Mouse (Mus musculus): ENCODE data around the gene Magix. TPM values are rescaled to one million over a fixed set of nuclear protein-coding genes. Genes with fewer than 3 reads are reported as not detected.

Magix gene
- total RNA-seq (2014; rRNA removed) (not detected in 2 replicates), polyA plus RNA-seq (2015; fragmentation: Nextera tagmentation; extraction: Ambion mirVana) (0.07 and 0.13 TPM in 2 replicates)

DNA sequence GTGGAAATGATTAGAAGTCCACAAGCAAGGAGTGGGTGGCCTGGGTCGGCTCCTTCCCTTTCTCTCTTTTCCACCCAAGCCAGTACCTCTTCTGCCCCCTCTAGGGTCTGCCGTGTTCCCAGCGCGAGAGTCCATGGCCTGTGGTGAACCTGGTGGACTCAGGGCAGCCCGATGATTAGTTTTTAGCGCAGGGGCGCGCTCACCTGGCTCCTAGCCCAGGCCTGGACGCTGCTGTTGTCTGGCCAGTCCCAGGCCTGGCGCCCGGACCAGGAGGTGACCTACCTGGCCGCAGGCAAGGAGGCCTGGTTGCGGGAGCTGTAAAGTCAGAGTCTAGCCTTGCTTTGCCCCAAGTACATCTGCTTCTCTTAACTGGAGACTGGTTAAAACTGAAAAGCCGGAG lies at the start of gene Magix:
TSS of gene Magix (minus strand) at position 388 of the 400 bp plus-strand sequence.
- Histone ChIP-seq H3K4me1 (ENCODE audit: insufficient read depth, low read length) (no peaks in the 10 kb centered on the region), H3K36me3 (ENCODE audit: insufficient read depth, low read length) (no peaks in the 10 kb centered on the region), H3K27me3 (ENCODE audit: insufficient read depth, low read length) (no peaks in the 10 kb centered on the region), H3K9ac (replicated peaks; ENCODE audit: low read length, poor library complexity, severe bottlenecking) (no peak within 1 kb of the TSS), H3K27ac (ENCODE audit: low read depth, low read length) (no peak within 1 kb of the TSS), H3K4me2 (ENCODE audit: low read depth, low read length, poor library complexity, severe bottlenecking) (peak within 1 kb of the TSS; percentile 45), H3K4me3 (ENCODE audit: low read depth, low read length) (peak within 1 kb of the TSS; percentile 24), H3K9me3 (ENCODE audit: low read length) (no peaks in the 10 kb centered on the region)
- ATAC-seq (ENCODE audit: low FRiP score) (no peak), DNase-seq (ENCODE audit: low spot score) (no peak)
- TF ChIP-seq CTCF (IDR thresholded peaks at IDR 0.05) = no peak
- WGBS = 72% methylated on average over 10 of the region's 14 CpGs

DNA sequence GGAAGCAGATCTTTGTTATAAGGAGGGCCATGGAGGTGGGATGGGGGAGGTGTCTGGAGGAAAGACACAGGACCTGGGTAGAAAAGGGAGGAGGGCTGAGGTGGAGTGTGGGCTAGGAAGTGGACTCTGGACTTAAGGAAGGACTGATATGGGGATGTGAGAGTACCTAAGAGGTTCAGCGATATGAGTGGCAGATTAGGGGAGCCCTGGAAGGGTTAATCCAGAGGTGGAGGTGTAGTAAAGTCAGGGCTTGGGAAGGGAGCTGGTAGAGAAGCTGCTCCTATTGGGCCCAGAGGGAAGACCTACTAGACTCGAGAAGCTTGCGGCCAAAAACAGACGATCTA lies 47.8 kb upstream of the Magix start:
- Histone ChIP-seq H3K27me3 (ENCODE audit: insufficient read depth, low read length) (no peaks in the 10 kb centered on the region), H3K9ac (replicated peaks; ENCODE audit: low read length, poor library complexity, severe bottlenecking) (peak overlapping the region; percentile 52), H3K27ac (ENCODE audit: low read depth, low read length) (peak overlapping the region; percentile 62; the same call in 1 of the 2 replicates), H3K4me1 (ENCODE audit: insufficient read depth, low read length) (no peaks in the 10 kb centered on the region), H3K4me3 (ENCODE audit: low read depth, low read length) (peak overlapping the region; percentile 39), H3K9me3 (ENCODE audit: low read length) (no peaks in the 10 kb centered on the region), H3K4me2 (ENCODE audit: low read depth, low read length, poor library complexity, severe bottlenecking) (peak overlapping the region; percentile 48), H3K36me3 (ENCODE audit: insufficient read depth, low read length) (0 out of 2 replicates have a peak, but pooled peaks cover 3% of the 10 kb centered on the region)
- no peak for TF ChIP-seq CTCF (IDR thresholded peaks at IDR 0.05)
- no peak; the same call in none of the 2 replicates for ATAC-seq (ENCODE audit: low FRiP score)
- DNase-seq (ENCODE audit: low spot score) = no peak
- WGBS = 39% methylated on average over 4 of the region's 4 CpGs

DNA sequence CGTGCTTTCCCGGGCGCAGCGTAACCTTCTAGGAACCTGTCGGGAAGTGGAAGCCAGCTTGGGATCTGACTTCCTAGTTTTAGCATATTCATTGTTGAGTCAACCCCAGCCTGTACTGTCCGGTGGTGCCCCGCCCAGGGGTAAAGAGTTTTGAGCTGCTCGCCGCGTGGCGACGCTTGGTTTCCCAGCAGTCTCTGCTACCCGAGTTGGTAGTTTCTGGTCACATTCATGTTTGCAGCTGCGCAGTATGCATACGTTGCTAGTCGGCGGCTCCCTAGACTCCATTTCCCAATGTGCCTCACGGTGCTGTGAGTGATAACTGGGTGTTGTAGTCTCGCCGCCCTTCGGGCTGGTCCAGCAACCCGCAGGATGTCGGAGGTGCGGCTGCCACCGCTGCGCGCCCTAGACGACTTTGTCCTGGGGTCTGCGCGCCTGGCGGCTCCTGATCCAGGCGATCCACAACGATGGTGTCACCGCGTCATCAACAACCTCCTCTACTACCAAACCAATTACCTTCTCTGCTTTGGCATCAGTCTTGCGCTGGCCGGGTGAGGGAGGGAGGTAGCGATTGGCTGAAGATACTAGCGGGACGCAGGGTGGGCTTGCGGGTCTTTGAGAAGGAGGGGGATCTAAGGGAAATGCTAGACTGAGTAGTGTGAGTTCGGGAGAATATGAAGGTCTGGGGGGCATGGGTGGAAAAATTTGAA lies 47.3 kb upstream of the Magix start, which contains the start of gene Praf2:
TSS of gene Praf2 (plus strand) at position 225 of the 707 bp plus-strand sequence.
- Histone ChIP-seq H3K9me3 (ENCODE audit: low read length) (no peaks in the 10 kb centered on the region), H3K27ac (ENCODE audit: low read depth, low read length) (peak within 1 kb of the TSS; percentile 62), H3K4me3 (ENCODE audit: low read depth, low read length) (peak within 1 kb of the TSS; percentile 39), H3K4me1 (ENCODE audit: insufficient read depth, low read length) (no peaks in the 10 kb centered on the region), H3K4me2 (ENCODE audit: low read depth, low read length, poor library complexity, severe bottlenecking) (peak within 1 kb of the TSS; percentile 48), H3K9ac (replicated peaks; ENCODE audit: low read length, poor library complexity, severe bottlenecking) (peak within 1 kb of the TSS; percentile 52), H3K27me3 (ENCODE audit: insufficient read depth, low read length) (no peaks in the 10 kb centered on the region), H3K36me3 (ENCODE audit: insufficient read depth, low read length) (0 out of 2 replicates have a peak, but pooled peaks cover 3% of the 10 kb centered on the region)
- peak; percentile 92 for ATAC-seq (ENCODE audit: low FRiP score)
- peak; percentile 93 for DNase-seq (ENCODE audit: low spot score)
- 16% methylated on average over 42 of the region's 42 CpGs for WGBS
- peak; percentile 19; the same call in 1 of the 2 replicates for TF ChIP-seq CTCF (IDR thresholded peaks at IDR 0.05)

DNA sequence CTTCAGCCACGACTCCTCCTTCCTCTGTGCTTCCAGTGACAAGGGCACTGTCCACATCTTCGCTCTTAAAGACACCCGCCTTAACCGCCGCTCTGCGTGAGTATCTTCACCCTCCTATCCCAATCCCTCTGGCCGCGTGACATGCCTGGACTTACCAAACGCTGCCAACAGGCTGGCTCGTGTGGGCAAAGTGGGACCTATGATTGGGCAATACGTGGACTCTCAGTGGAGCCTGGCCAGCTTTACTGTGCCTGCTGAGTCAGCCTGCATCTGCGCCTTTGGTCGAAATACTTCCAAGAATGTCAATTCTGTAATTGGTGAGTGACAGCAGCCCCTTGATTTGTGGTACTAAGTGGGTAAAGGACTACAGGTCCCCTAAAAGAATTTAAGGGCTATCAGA lies 46.1 kb upstream of the Magix start:
- Histone ChIP-seq H3K4me3 (ENCODE audit: low read depth, low read length) (no peak overlapping the region), H3K27ac (ENCODE audit: low read depth, low read length) (0 out of 2 replicates have a peak overlapping the region, but pooled peaks have one; percentile 12), H3K4me2 (ENCODE audit: low read depth, low read length, poor library complexity, severe bottlenecking) (no peak overlapping the region), H3K27me3 (ENCODE audit: insufficient read depth, low read length) (no peaks in the 10 kb centered on the region), H3K4me1 (ENCODE audit: insufficient read depth, low read length) (no peaks in the 10 kb centered on the region), H3K9ac (replicated peaks; ENCODE audit: low read length, poor library complexity, severe bottlenecking) (no peak overlapping the region), H3K36me3 (ENCODE audit: insufficient read depth, low read length) (0 out of 2 replicates have a peak, but pooled peaks cover 3% of the 10 kb centered on the region), H3K9me3 (ENCODE audit: low read length) (no peaks in the 10 kb centered on the region)
- no peak for TF ChIP-seq CTCF (IDR thresholded peaks at IDR 0.05)
- ATAC-seq (ENCODE audit: low FRiP score) (no peak), DNase-seq (ENCODE audit: low spot score) (no peak)
- 97% methylated on average over 13 of the region's 13 CpGs for WGBS

DNA sequence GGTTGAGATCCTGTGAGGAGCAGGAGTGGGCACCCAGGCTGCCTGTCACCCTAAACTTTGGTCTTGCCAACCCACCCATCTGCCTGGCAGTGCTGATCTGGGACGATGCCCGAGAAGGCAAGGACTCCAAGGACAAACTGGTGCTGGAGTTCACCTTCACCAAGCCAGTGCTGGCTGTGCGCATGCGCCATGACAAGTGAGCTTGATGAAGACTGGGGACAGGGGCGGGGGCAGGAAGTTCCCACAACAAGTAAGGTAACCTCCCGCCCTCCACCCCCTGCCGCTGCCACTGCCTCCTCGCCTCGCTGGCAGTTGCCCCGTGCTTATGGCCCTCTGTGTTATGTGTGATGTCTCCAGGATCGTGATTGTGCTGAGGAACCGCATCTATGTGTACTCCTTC lies 44.8 kb upstream of the Magix start:
- no peak for TF ChIP-seq CTCF (IDR thresholded peaks at IDR 0.05)
- DNase-seq (ENCODE audit: low spot score) = no peak

DNA sequence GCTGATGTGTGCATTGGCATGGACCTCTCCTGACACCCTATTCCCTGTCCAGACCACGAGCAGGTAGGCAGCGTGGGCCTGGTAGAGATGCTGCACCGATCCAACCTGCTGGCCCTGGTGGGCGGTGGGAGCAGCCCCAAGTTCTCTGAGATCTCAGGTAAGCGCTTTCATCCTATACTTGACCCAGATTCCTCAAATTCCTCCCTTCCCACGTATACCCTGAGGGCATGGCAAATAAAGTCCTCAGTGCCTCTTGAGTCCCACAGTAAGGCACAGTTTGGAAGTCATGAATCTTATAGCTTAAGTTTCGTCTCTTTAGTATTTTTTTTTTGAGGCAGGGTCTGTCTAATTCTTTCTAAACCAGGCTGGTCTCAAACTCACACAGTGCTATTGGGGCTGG lies 43.1 kb upstream of the Magix start:
- H3K27me3 ChIP-seq (ENCODE audit: insufficient read depth, low read length) = no peaks in the 10 kb centered on the region
- DNase-seq (ENCODE audit: low spot score) = no peak
- no peak for TF ChIP-seq CTCF (IDR thresholded peaks at IDR 0.05)
- H3K4me3 ChIP-seq (ENCODE audit: low read depth, low read length) = no peak overlapping the region
- WGBS = 87% methylated on average over 6 of the region's 7 CpGs
- no peaks in the 10 kb centered on the region for H3K9me3 ChIP-seq (ENCODE audit: low read length)
- H3K27ac ChIP-seq (ENCODE audit: low read depth, low read length) = no peak overlapping the region
- H3K4me1 ChIP-seq (ENCODE audit: insufficient read depth, low read length) = no peaks in the 10 kb centered on the region
- H3K36me3 ChIP-seq (ENCODE audit: insufficient read depth, low read length) = 0 out of 2 replicates have a peak, but pooled peaks cover 3% of the 10 kb centered on the region
- no peak overlapping the region for H3K4me2 ChIP-seq (ENCODE audit: low read depth, low read length, poor library complexity, severe bottlenecking)
- no peak for ATAC-seq (ENCODE audit: low FRiP score)
- H3K9ac ChIP-seq (replicated peaks; ENCODE audit: low read length, poor library complexity, severe bottlenecking) = no peak overlapping the region

More for the DNA sequence above, 44.8 kb upstream of the Magix start:
- no peaks in the 10 kb centered on the region for H3K27me3 ChIP-seq (ENCODE audit: insufficient read depth, low read length)
- no peaks in the 10 kb centered on the region for H3K4me1 ChIP-seq (ENCODE audit: insufficient read depth, low read length)
- no peak overlapping the region for H3K9ac ChIP-seq (replicated peaks; ENCODE audit: low read length, poor library complexity, severe bottlenecking)
- H3K27ac ChIP-seq (ENCODE audit: low read depth, low read length) = no peak overlapping the region
- H3K4me2 ChIP-seq (ENCODE audit: low read depth, low read length, poor library complexity, severe bottlenecking) = no peak overlapping the region
- 84% methylated on average over 12 of the region's 12 CpGs for WGBS
- no peak overlapping the region for H3K4me3 ChIP-seq (ENCODE audit: low read depth, low read length)
- H3K36me3 ChIP-seq (ENCODE audit: insufficient read depth, low read length) = 0 out of 2 replicates have a peak, but pooled peaks cover 3% of the 10 kb centered on the region
- no peak for ATAC-seq (ENCODE audit: low FRiP score)
- H3K9me3 ChIP-seq (ENCODE audit: low read length) = no peaks in the 10 kb centered on the region

All from midbrain, postnatal 0 days (tissue).